ENCODE assay signal across 17 mouse cellular contexts in genomic region chr4:36566544-36566943, GRCm38 (mm10).
DNase-seq lines count a peak whose midpoint lies in the region; ATAC-seq lines count a peak whose summit lies in the region.
"Had no signal": no experiment of that assay in that cellular context is flagged by ENCODE, and none has a peak within 500 bp of the region (broad histone marks: within the 10 kb centered on the region; RNA-seq: fewer than 3 reads in every experiment).

No protein-coding gene starts in this region.

- DNase-seq in A20 (ENCODE audit: low read depth, low spot score) (peak; percentile 44), MEL-GATA-1-ER (ENCODE audit: extremely low read depth, low read depth) (peak; percentile 5)
- no peak for DNase-seq in cerebellum, postnatal 25 days
- DNase-seq in c-Kit-positive CD71-positive TER-119-positive erythroid progenitor cells, embryonic 14.5 days (ENCODE audit: low spot score) = no peak
- DNase-seq in heart, postnatal 14 days = no peak
- DNase-seq: adrenal gland, adult 2 months; adrenal gland, postnatal 10 days; adrenal gland, postnatal 25 days; cerebellum, adult 11-12 months; cerebellum, adult 2 months; cerebellum, adult 9-10 months; cerebellum, postnatal 10 days; cerebellum, postnatal 36 days; forebrain, postnatal 0 days had no signal

- ATAC-seq in hematopoietic stem cell, adult 5-6 weeks (replicated peaks in 1 of 2; ENCODE audit: insufficient read depth in 1 of 2, low FRiP score in 2 of 2, low TSS enrichment in 1 of 2, low read depth in 1 of 2, poor library complexity in 2 of 2, severe bottlenecking in 2 of 2) = peak; percentile 62 to 76
- ATAC-seq: forebrain, embryonic 13.5 days; forebrain, embryonic 15.5 days; forebrain, postnatal 0 days had no signal

- intact Hi-C loops in heart, postnatal 14 days (cut with DNase I) = no loop called here

Comparison
In these comparisons a context has a peak if more than half of its experiments do, and no peak if none do; other contexts are left out.
1. DNase-seq: peak in A20 (single experiment) and MEL-GATA-1-ER (single experiment); none in cerebellum, postnatal 25 days (0 of 2), c-Kit-positive CD71-positive TER-119-positive erythroid progenitor cells, embryonic 14.5 days (single experiment) and heart, postnatal 14 days (0 of 2).